Mouse (Mus musculus) hindbrain, embryonic 13.5 days (tissue): ENCODE results near the gene Fis1. TPM values are rescaled to one million over a fixed set of nuclear protein-coding genes. Genes with fewer than 3 reads are reported as not detected.

Experiments
- ATAC-seq: fragments of 200-750 bp; cut with Nextera tagmentation; 2 replicates; pipeline ENCODE4 v1.8.0; 2017; ENCODE audit warnings: moderate TSS enrichment; ENCODE audit not compliant: low FRiP score
- H3K27ac ChIP-seq: fragments of 300-500 bp; sonication (generic); 2 replicates; pipeline ENCODE4 v1.5.1; 2015; ENCODE audit warnings: inconsistent platforms, mild to moderate bottlenecking, moderate library complexity
- H3K27me3 ChIP-seq: fragments of 300-500 bp; sonication (generic); 2 replicates; pipeline ENCODE4 v1.6.1; 2015; ENCODE audit warnings: mild to moderate bottlenecking, inconsistent platforms
- H3K36me3 ChIP-seq: fragments of 300-500 bp; sonication (generic); 2 replicates; pipeline ENCODE4 v1.6.1; 2015; ENCODE audit warnings: mild to moderate bottlenecking, inconsistent platforms
- H3K4me1 ChIP-seq: fragments of 300-500 bp; sonication (generic); replicated peaks from 2 replicates; pipeline ENCODE4 v1.6.1; 2015; ENCODE audit warnings: inconsistent platforms
- H3K4me2 ChIP-seq: fragments of 300-500 bp; sonication (generic); 2 replicates; pipeline ENCODE4 v1.6.1; 2015; ENCODE audit warnings: inconsistent platforms, mild to moderate bottlenecking, moderate library complexity
- H3K4me3 ChIP-seq: fragments of 300-500 bp; sonication (generic); 2 replicates; pipeline ENCODE4 v1.5.1; 2015; ENCODE audit warnings: mild to moderate bottlenecking, inconsistent platforms
- H3K9ac ChIP-seq: fragments of 300-500 bp; sonication (generic); 2 replicates; pipeline ENCODE4 v1.6.1; 2015; ENCODE audit warnings: mild to moderate bottlenecking, inconsistent platforms
- H3K9me3 ChIP-seq: fragments of 300-500 bp; sonication (generic); 2 replicates; pipeline ENCODE4 v1.6.1; 2016; ENCODE audit warnings: inconsistent platforms
- WGBS: fragments of 180-500 bp; shearing (Covaris S2); methylation state at CpG from one replicate; pipeline ENCODE4 v1.1.7; 2015; 5-methylcytosine and 5-hydroxymethylcytosine counted together
- polyA plus RNA-seq: library from polyadenylated mRNA; unstranded; fragments of >200 nt; fragmentation: Nextera tagmentation; extraction: Ambion mirVana; gene quantifications from 2 replicates; pipeline ENCODE4 v1.2.1, GENCODE M21; 2015

Gene Fis1
- polyA plus RNA-seq, 1 experiment from 2014 or later, result 398 TPM

- Histone ChIP-seq H3K4me3 (peak overlapping the region; percentile 68), H3K9ac (peak overlapping the region; percentile 86), H3K4me2 (peak overlapping the region; percentile 82), H3K36me3 (peaks cover 50% of the 10 kb centered on the region), H3K27ac (peak overlapping the region; percentile 93), H3K9me3 (no peaks in the 10 kb centered on the region), H3K4me1 (peaks cover 30% of the 10 kb centered on the region), H3K27me3 (no peaks in the 10 kb centered on the region)
- ATAC-seq, result peak; percentile 93
- 2% methylated on average over 20 of the region's 20 CpGs for WGBS
Observed at GRCm38 (mm10) chr5:136961983-136962461, 8.9 kb downstream of the Fis1 start.

DNA sequence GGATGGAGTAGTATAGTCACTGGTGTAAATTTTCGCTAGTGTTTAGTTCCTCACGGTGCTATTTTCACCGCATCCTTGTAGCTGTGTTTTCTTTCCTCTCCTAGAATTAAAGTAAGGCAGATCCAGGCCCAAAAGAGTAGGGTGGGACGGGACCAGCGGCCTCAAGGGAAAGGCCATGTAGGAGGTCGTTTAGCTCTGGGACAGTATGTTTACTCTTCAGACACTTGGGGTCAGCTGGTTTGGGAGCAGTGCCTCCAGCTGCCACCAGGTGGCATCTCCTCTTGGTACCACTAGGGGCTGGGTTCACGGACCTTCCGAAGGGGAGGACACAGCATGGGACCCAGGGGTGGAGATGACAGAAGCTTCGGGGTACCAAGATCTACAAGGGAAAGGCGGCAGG is 9.4 kb downstream of the Fis1 start:
- Histone ChIP-seq H3K36me3 (peaks cover 50% of the 10 kb centered on the region), H3K9ac (peak overlapping the region; percentile 86), H3K27me3 (no peaks in the 10 kb centered on the region), H3K27ac (peak overlapping the region; percentile 93), H3K4me2 (peak overlapping the region; percentile 82), H3K4me1 (peaks cover 30% of the 10 kb centered on the region), H3K4me3 (peak overlapping the region; percentile 68), H3K9me3 (no peaks in the 10 kb centered on the region)
- WGBS, result under 1% methylated on average over 10 of the region's 10 CpGs
- peak; percentile 59; the same call in 1 of the 2 replicates for ATAC-seq

DNA sequence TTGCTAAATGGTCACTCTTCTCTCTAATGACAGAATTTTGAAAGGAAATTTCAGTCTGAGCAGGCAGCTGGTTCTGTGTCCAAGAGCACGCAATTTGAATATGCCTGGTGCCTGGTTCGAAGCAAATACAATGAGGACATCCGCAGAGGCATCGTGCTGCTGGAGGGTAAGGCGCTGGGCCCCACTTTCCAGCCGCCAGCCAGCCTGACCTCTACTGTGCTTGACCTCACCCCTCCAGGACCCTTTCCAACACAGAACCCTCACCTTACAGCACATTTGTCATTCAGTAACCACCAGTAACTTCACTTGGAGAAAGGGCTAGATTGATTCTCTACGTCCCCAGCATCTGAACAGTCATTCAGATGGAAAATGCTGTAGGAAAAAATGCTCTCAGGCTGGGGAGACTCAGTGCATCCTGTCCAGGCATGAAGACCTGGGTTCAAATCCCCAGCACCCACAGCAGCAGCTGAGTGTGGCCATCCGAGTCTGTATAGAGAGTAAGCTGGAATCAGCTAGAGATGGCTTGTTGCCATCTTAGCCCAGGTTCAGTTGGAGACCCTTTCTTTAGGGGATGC is 10.0 kb downstream of the Fis1 start:
- Histone ChIP-seq H3K4me1 (peaks cover 30% of the 10 kb centered on the region), H3K4me3 (peak overlapping the region; percentile 68), H3K36me3 (peaks cover 52% of the 10 kb centered on the region), H3K4me2 (peak overlapping the region; percentile 82), H3K27me3 (no peaks in the 10 kb centered on the region), H3K9ac (peak overlapping the region; percentile 86), H3K9me3 (no peaks in the 10 kb centered on the region), H3K27ac (peak overlapping the region; percentile 93)
- no peak for ATAC-seq
- 73% methylated on average over 8 of the region's 8 CpGs for WGBS

GRCm38 (mm10) chr5:136965210-136965609 is 12.1 kb downstream of the Fis1 start:
- Histone ChIP-seq H3K27ac (no peak overlapping the region), H3K4me1 (peaks cover 22% of the 10 kb centered on the region), H3K9me3 (no peaks in the 10 kb centered on the region), H3K4me2 (no peak overlapping the region), H3K9ac (no peak overlapping the region; the same call in 1 of the 2 replicates), H3K36me3 (peaks cover 53% of the 10 kb centered on the region), H3K4me3 (no peak overlapping the region), H3K27me3 (no peaks in the 10 kb centered on the region)
- ATAC-seq, result no peak
- 89% methylated on average over 9 of the region's 9 CpGs for WGBS

GRCm38 (mm10) chr5:136965686-136966085 is 12.6 kb downstream of the Fis1 start:
- Histone ChIP-seq H3K27ac (no peak overlapping the region), H3K4me2 (no peak overlapping the region), H3K4me3 (no peak overlapping the region), H3K9ac (no peak overlapping the region; the same call in 1 of the 2 replicates), H3K27me3 (no peaks in the 10 kb centered on the region), H3K4me1 (peaks cover 21% of the 10 kb centered on the region), H3K36me3 (peaks cover 53% of the 10 kb centered on the region), H3K9me3 (no peaks in the 10 kb centered on the region)
- no peak for ATAC-seq
- WGBS, result 96% methylated on average over 8 of the region's 8 CpGs

DNA sequence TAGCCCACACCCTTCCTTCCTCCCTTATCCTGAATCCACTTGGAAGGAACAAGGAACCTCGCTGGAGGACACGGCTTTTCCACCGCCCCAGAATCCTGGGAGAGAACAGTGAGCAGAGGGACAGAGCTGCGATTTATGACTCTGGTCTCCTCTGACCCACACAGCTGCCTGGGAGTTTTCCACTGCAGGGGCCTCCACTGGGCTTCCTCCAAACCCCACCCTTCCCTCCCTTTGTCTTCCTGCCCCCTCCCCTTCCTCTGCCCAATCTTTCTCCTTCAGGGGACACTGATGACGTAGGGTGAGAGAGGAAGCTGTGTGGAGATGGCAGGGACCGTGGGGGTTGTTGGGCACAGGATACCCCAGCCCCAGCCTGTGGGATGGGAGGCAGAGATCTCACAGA is 13.3 kb downstream of the Fis1 start, which contains the start of gene Cldn15:
Gene Cldn15, plus strand, starts transcription at position 286 of the 400 bp plus-strand sequence.
- peaks cover 53% of the 10 kb centered on the region for H3K36me3 ChIP-seq
- no peak within 1 kb of the TSS; the same call in 1 of the 2 replicates for H3K9ac ChIP-seq
- H3K4me1 ChIP-seq, result peaks cover 15% of the 10 kb centered on the region
- H3K27me3 ChIP-seq, result no peaks in the 10 kb centered on the region
- 66% methylated on average over 6 of the region's 6 CpGs for WGBS
- H3K4me3 ChIP-seq, result no peak within 1 kb of the TSS
- H3K4me2 ChIP-seq, result no peak within 1 kb of the TSS
- H3K27ac ChIP-seq, result no peak within 1 kb of the TSS
- no peak for ATAC-seq
- no peaks in the 10 kb centered on the region for H3K9me3 ChIP-seq

DNA sequence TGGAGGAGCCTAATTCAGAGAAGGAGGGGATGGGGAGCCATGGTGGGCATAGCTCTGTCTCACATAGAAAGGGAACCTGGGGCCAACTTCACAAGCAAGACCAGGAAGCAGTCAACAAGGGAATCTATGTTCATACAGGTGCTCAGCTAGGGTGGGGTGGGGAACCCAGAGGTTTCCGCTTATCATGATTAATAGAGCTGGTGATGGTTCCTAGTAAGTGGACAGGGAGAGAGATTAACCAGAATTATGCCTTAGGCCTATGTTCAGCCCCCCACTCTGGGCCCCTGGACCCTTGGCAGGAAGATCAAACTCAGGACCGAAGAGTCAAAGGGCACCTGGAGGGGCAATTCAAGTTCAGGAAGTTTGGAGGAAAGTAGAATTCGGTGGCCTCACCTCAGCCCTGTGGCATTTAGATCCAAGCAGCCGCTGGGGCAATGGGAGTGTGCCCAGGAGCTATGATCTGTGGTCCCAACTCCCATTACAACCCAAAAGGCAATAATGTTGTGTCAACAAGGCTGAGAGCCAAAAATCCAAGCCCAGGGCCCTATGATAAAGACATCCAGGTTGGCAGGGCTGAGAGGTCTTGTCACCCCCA is 13.9 kb downstream of the Fis1 start:
- Histone ChIP-seq H3K4me3 (no peak overlapping the region), H3K4me2 (no peak overlapping the region), H3K27ac (no peak overlapping the region), H3K27me3 (no peaks in the 10 kb centered on the region), H3K4me1 (peaks cover 11% of the 10 kb centered on the region), H3K9ac (no peak overlapping the region), H3K36me3 (peaks cover 53% of the 10 kb centered on the region), H3K9me3 (no peaks in the 10 kb centered on the region)
- 96% methylated on average over 4 of the region's 4 CpGs for WGBS
- ATAC-seq, result no peak

- H3K36me3 ChIP-seq, result peaks cover 53% of the 10 kb centered on the region
- no peak overlapping the region for H3K9ac ChIP-seq
- H3K9me3 ChIP-seq, result no peaks in the 10 kb centered on the region
- no peak for ATAC-seq
- no peak overlapping the region for H3K27ac ChIP-seq
- H3K4me2 ChIP-seq, result no peak overlapping the region
- H3K27me3 ChIP-seq, result no peaks in the 10 kb centered on the region
- peaks cover 11% of the 10 kb centered on the region for H3K4me1 ChIP-seq
- 79% methylated on average over 10 of the region's 10 CpGs for WGBS
- H3K4me3 ChIP-seq, result no peak overlapping the region
Observed at GRCm38 (mm10) chr5:136967592-136967991, 14.5 kb downstream of the Fis1 start.

GRCm38 (mm10) chr5:136970703-136971102 is 17.6 kb downstream of the Fis1 start:
- H3K27me3 ChIP-seq, result no peaks in the 10 kb centered on the region
- H3K9me3 ChIP-seq, result no peaks in the 10 kb centered on the region
- peaks cover 28% of the 10 kb centered on the region for H3K36me3 ChIP-seq
- no peak for ATAC-seq
- no peak overlapping the region for H3K4me3 ChIP-seq
- 75% methylated on average over 1 of the region's 1 CpGs for WGBS
- no peak overlapping the region for H3K4me2 ChIP-seq
- no peaks in the 10 kb centered on the region; the same call in 1 of the 2 replicates for H3K4me1 ChIP-seq
- no peak overlapping the region for H3K9ac ChIP-seq
- H3K27ac ChIP-seq, result no peak overlapping the region

GRCm38 (mm10) chr5:136973670-136974069 is 20.6 kb downstream of the Fis1 start:
- 87% methylated on average over 8 of the region's 8 CpGs for WGBS
- no peaks in the 10 kb centered on the region for H3K27me3 ChIP-seq
- no peak for ATAC-seq
- H3K27ac ChIP-seq, result no peak overlapping the region
- H3K9ac ChIP-seq, result no peak overlapping the region
- H3K36me3 ChIP-seq, result peaks cover 1% of the 10 kb centered on the region; the same call in 1 of the 2 replicates
- H3K4me2 ChIP-seq, result no peak overlapping the region
- no peak overlapping the region for H3K4me3 ChIP-seq
- H3K4me1 ChIP-seq, result no peaks in the 10 kb centered on the region
- H3K9me3 ChIP-seq, result no peaks in the 10 kb centered on the region

DNA sequence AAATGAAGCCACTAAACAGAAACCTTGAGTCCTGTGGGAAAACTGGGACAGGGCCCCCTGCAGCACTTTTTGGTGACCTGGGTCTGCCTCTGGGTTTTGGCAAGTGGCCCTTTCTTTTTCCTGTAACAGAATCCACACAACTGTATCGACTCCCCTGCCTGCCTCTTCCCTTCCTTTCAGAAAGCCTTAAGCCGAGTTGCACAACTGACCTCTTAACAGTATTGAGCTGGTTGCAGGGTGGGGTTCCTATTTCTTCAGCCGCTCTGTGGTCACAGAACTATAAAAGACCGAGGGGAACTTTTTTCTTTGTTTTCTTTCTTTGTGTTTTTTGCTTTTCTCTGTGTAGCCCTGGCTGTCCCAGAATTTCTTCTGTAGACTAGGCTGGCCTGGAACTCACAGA is 24.7 kb downstream of the Fis1 start:
- H3K9ac ChIP-seq, result no peak overlapping the region
- no peak for ATAC-seq
- no peaks in the 10 kb centered on the region for H3K27me3 ChIP-seq
- no peaks in the 10 kb centered on the region for H3K4me1 ChIP-seq
- H3K4me3 ChIP-seq, result no peak overlapping the region
- H3K27ac ChIP-seq, result no peak overlapping the region
- H3K4me2 ChIP-seq, result no peak overlapping the region
- no peaks in the 10 kb centered on the region for H3K9me3 ChIP-seq
- peaks cover 26% of the 10 kb centered on the region for H3K36me3 ChIP-seq
- WGBS, result 65% methylated on average over 4 of the region's 4 CpGs

DNA sequence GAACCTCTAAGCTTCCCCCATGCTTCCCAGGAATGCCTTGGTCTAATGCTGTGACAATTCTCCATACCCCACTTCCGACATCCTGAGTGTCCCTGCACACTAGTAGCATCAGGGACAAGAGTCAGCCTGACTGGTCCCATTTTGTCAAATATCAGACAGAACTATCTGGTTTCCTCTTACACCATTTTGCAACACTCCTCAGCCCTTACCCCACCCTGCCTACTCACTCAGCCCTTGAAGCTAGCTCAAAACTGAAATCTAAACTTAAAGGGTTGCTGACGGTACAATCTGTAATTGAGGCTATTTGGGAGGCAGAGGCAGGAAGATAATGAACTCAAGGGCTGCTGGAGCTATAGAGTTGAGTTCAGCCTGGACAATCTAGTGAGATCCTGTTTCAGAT is 26.7 kb downstream of the Fis1 start:
- WGBS, result 86% methylated on average over 2 of the region's 2 CpGs
- no peaks in the 10 kb centered on the region for H3K9me3 ChIP-seq
- H3K27ac ChIP-seq, result no peak overlapping the region
- no peak overlapping the region for H3K4me2 ChIP-seq
- no peak overlapping the region for H3K9ac ChIP-seq
- no peak for ATAC-seq
- H3K4me3 ChIP-seq, result no peak overlapping the region
- H3K36me3 ChIP-seq, result peaks cover 40% of the 10 kb centered on the region
- H3K4me1 ChIP-seq, result 0 out of 2 replicates have a peak, but pooled peaks cover under 1% of the 10 kb centered on the region
- no peaks in the 10 kb centered on the region for H3K27me3 ChIP-seq

- no peaks in the 10 kb centered on the region for H3K27me3 ChIP-seq
- H3K27ac ChIP-seq, result no peak overlapping the region
- 93% methylated on average over 8 of the region's 8 CpGs for WGBS
- no peak overlapping the region for H3K4me2 ChIP-seq
- H3K36me3 ChIP-seq, result peaks cover 40% of the 10 kb centered on the region
- H3K9me3 ChIP-seq, result no peaks in the 10 kb centered on the region
- H3K4me1 ChIP-seq, result peaks cover 9% of the 10 kb centered on the region
- H3K9ac ChIP-seq, result no peak overlapping the region
- H3K4me3 ChIP-seq, result no peak overlapping the region
- ATAC-seq, result no peak
Observed at GRCm38 (mm10) chr5:136980974-136981373, 27.9 kb downstream of the Fis1 start.
